Mouse (Mus musculus): ENCODE results near the gene Slc7a7.

Gene Slc7a7

GRCm38 (mm10) chr14:54321556-54322376 lies 95.8 kb downstream of the Slc7a7 start:
- DNase-seq (ENCODE audit: low read depth): no peak

Measured in c-Kit-positive CD71-negative TER-119-negative erythroid progenitor cells, embryonic 14.5 days (primary cell).